Mouse (Mus musculus) hindbrain, embryonic 12.5 days (tissue): ENCODE results near the gene Peg12. TPM values are rescaled to one million over a fixed set of nuclear protein-coding genes. Genes with fewer than 3 reads are reported as not detected.

Experiments used
- ATAC-seq: fragments of 200-750 bp; cut with Nextera tagmentation; 2 replicates; pipeline ENCODE4 v1.8.0; 2017; ENCODE audit warnings: moderate TSS enrichment; ENCODE audit not compliant: low FRiP score
- H3K27ac ChIP-seq: fragments of 300-500 bp; sonication (generic); 2 replicates; pipeline ENCODE4 v1.5.1; 2016; ENCODE audit warnings: mild to moderate bottlenecking
- H3K27me3 ChIP-seq: fragments of 300-500 bp; sonication (generic); 2 replicates; pipeline ENCODE4 v1.6.1; 2016; ENCODE audit warnings: mild to moderate bottlenecking
- H3K36me3 ChIP-seq: fragments of 300-500 bp; sonication (generic); 2 replicates; pipeline ENCODE4 v1.6.1; 2016; ENCODE audit warnings: mild to moderate bottlenecking
- H3K4me1 ChIP-seq: fragments of 300-500 bp; sonication (generic); 2 replicates; pipeline ENCODE4 v1.6.1; 2016
- H3K4me2 ChIP-seq: fragments of 300-500 bp; sonication (generic); replicated peaks from 2 replicates; pipeline ENCODE4 v1.6.1; 2016; ENCODE audit warnings: mild to moderate bottlenecking
- H3K4me3 ChIP-seq: fragments of 300-500 bp; sonication (generic); 2 replicates; pipeline ENCODE4 v1.5.1; 2016; ENCODE audit warnings: mild to moderate bottlenecking
- H3K9ac ChIP-seq: fragments of 300-500 bp; sonication (generic); 2 replicates; pipeline ENCODE4 v1.6.1; 2016; ENCODE audit warnings: mild to moderate bottlenecking, moderate library complexity
- H3K9me3 ChIP-seq: fragments of 300-500 bp; sonication (generic); replicated peaks from 2 replicates; pipeline ENCODE4 v1.6.1; 2016; ENCODE audit warnings: mild to moderate bottlenecking
- WGBS: fragments of 180-500 bp; shearing (Covaris S2); methylation state at CpG from one replicate; pipeline ENCODE4 v1.1.7; 2016; 5-methylcytosine and 5-hydroxymethylcytosine counted together
- polyA plus RNA-seq: library from polyadenylated mRNA; unstranded; fragments of >200 nt; fragmentation: Nextera tagmentation; extraction: Ambion mirVana; gene quantifications from 2 replicates; pipeline ENCODE4 v1.2.1, GENCODE M21; 2016

The Peg12 gene
- 47.3 and 48.5 TPM in 2 replicates for polyA plus RNA-seq

DNA sequence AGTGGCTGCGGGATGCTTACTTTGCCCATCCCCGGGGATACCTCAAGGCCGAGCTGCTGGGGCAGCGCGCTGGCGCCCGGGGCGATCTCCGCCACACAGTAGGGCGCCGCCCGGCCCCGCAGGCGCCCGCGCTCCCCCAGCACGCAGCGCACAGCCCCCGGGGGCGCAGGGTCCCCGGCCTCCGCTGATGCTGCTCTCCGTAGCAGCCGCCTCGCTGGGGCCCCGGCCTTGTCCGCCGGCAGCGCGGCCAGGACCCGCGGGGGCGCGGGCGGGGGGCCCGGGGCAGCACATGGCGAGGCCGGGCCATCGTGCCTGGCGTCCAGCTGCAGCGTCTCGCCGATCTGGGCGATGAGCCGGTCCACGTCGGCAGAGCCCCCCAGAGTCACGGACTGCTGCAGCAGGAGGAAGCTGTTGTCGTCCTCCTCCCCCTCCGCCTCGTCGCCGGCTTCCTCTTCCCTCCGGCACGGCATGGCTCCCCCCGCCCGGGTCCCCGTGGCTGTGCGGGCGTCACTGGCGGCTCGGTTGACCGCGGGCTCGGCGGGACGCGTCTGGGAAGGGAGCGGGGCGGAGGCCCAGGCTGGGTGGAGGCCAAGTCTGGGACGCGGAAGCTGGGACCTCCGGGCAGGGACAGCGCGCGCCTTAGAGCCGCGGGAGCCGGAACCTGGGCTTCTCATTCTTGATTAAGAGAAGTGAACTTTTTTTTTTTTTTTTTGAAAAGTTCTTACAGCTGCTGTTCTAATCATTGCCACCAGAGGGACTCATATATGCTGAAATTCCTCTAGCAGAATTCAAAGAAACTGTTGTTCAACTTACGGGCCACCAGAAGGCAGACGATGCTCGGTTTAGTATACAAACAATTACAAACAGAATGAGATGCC is at the start of gene Peg12:
Gene Peg12, minus strand, starts transcription at position 633 of the 878 bp plus-strand sequence.
- 16% methylated on average over 74 of the region's 82 CpGs for WGBS

DNA sequence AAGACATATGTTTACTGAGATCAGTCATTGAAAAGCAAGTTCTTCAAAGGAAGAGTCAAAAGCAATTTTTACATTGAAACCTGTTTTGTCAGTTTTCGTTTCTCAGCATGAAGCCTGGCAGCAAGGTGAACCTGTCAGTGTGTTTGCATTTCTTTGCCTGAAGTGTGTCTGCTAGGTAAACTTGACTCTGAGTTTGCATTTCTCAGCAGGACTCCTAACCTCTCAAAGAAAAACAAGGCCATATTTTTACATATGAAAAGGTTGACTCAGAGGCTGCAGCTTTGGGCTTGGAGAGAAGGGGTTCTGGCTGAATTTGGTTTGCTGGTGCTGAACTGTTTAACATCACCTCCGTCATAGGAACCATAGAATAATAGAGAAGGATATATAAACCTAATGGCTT is 21.8 kb upstream of the Peg12 start:
- Histone ChIP-seq H3K9me3 (0 out of 2 replicates have a peak, but pooled peaks cover 4% of the 10 kb centered on the region), H3K4me2 (no peak overlapping the region), H3K27ac (no peak overlapping the region), H3K9ac (no peak overlapping the region), H3K36me3 (no peaks in the 10 kb centered on the region), H3K4me3 (no peak overlapping the region), H3K27me3 (no peaks in the 10 kb centered on the region), H3K4me1 (no peaks in the 10 kb centered on the region)
- WGBS: 23% methylated on average over 2 of the region's 2 CpGs
- ATAC-seq: no peak

More for the DNA sequence above, at the start of gene Peg12:
- peak; percentile 72 for ATAC-seq
- Histone ChIP-seq H3K9ac (peak within 1 kb of the TSS; percentile 87), H3K4me2 (peak within 1 kb of the TSS; percentile 57), H3K9me3 (peaks cover 23% of the 10 kb centered on the region), H3K4me3 (peak within 1 kb of the TSS; percentile 68), H3K27me3 (no peaks in the 10 kb centered on the region), H3K4me1 (0 out of 2 replicates have a peak, but pooled peaks cover 2% of the 10 kb centered on the region), H3K36me3 (no peaks in the 10 kb centered on the region), H3K27ac (peak within 1 kb of the TSS; percentile 89)

DNA sequence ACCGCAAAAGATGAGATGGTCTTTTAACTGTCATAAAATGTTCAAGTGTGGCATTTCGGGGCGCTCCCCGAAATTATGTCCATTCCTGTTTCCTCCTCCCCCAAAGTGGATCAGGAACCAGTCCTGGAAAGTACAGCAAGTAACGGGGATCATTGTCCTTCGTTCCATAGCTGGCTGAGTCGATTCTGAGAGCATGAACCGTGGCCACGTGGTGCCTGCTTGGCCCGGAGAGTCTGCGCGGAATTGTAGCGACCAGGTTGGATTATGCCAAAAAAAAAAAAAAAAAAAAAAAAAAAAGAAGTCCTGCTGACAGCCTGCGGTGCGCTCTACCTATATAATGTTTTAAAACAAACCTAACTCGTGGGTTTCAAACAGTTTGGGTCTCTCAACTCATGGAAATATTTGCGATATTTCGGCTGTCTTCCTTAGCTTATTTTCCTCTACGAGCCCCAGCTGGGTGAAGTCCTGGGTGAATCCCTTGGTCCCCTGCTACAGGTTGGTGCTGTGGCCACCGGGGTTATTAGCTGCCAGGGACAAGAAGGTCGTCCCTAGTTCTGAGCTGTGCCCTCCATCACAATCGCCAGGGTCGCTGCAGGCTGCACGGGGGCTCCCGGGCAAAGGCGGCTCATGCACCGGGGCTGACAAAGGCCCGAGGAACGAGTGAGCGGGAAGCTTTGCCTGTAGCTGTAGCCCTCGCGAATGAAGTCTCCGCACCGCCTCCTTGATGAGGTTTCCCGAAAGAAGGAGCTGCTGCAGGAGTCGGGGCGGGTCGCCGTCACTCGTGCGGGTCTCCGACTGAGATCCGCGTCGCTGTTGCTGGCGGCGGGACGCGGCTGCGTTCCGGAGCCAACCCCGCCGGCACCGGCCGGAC is 1.1 kb downstream of the Peg12 start:
- peak overlapping the region; percentile 89 for H3K27ac ChIP-seq
- peak overlapping the region; percentile 68 for H3K4me3 ChIP-seq
- H3K4me2 ChIP-seq: peak overlapping the region; percentile 57
- ATAC-seq: peak; percentile 26; the same call in 1 of the 2 replicates
- H3K9ac ChIP-seq: peak overlapping the region; percentile 87
- H3K4me1 ChIP-seq: 0 out of 2 replicates have a peak, but pooled peaks cover 2% of the 10 kb centered on the region
- H3K27me3 ChIP-seq: no peaks in the 10 kb centered on the region
- no peaks in the 10 kb centered on the region for H3K36me3 ChIP-seq
- peaks cover 23% of the 10 kb centered on the region for H3K9me3 ChIP-seq
- 24% methylated on average over 55 of the region's 55 CpGs for WGBS

DNA sequence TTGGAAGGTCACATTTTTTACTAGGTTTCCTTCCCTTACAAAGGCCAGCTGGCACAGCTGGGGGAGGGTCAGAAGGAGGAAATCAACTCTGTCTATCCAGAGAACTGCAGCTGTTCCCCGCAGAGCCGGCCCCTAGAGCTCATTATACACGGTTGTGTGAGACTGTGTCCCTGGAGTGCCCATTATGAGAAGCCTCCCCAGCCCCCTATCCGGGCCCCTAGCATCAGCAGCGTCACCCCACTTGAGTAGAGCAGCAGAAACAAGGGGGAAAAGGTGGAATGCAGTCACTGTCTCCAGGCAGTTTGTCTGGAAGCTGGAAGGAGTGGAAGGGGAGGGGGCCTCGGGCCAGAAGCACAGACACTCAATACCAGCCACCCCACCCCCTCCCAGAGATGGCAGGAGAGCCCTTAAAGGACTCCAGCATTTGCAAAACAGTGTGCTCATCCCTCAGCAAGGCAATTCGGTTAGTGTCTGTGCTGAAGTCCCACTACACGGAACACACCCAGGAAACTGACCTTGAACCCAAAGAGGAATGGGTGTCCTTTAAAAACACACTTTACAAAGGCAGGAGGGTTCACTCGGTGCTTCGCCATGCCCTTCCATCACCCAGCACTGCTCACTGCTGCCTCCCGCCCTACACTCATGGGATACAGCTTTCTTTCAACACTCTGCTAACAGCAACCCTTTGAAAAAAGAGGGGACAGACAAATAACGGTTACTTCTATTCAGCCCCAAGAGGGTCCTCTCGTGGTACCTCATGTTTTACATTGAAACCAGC is 1.9 kb downstream of the Peg12 start:
- 0 out of 2 replicates have a peak, but pooled peaks cover 2% of the 10 kb centered on the region for H3K4me1 ChIP-seq
- H3K4me2 ChIP-seq: peak overlapping the region; percentile 57
- peaks cover 23% of the 10 kb centered on the region for H3K9me3 ChIP-seq
- ATAC-seq: peak; percentile 85
- H3K36me3 ChIP-seq: no peaks in the 10 kb centered on the region
- H3K27me3 ChIP-seq: no peaks in the 10 kb centered on the region
- 28% methylated on average over 13 of the region's 13 CpGs for whole genome bisulfite sequencing
- H3K4me3 ChIP-seq: peak overlapping the region; percentile 68
- peak overlapping the region; percentile 89 for H3K27ac ChIP-seq
- peak overlapping the region; percentile 47 for H3K9ac ChIP-seq

DNA sequence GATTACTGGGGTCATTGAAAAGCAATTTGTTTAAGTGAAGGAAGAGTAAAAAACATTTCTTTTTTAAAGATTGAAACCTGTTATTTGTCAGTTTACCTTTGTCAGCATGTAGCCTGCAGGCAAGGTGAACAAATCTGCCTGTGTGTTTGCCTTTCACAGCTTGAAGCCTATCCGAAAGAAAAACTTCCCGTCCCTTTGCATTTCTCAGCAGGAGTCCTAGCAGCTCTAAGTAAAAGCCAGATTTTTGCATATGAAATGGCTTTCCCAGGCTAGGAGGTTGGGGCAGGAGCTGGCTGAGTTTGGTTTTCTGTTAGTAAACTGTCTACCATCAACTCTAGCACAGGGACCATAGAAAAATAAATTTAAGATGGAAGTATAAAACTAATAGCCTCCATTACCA is 12.0 kb downstream of the Peg12 start:
- Histone ChIP-seq H3K36me3 (no peaks in the 10 kb centered on the region), H3K4me1 (no peaks in the 10 kb centered on the region), H3K4me3 (no peak overlapping the region), H3K27me3 (no peaks in the 10 kb centered on the region), H3K4me2 (no peak overlapping the region), H3K27ac (no peak overlapping the region), H3K9me3 (0 out of 2 replicates have a peak, but pooled peaks cover 3% of the 10 kb centered on the region), H3K9ac (no peak overlapping the region)
- ATAC-seq: no peak
- 17% methylated on average over 2 of the region's 2 CpGs for WGBS

DNA sequence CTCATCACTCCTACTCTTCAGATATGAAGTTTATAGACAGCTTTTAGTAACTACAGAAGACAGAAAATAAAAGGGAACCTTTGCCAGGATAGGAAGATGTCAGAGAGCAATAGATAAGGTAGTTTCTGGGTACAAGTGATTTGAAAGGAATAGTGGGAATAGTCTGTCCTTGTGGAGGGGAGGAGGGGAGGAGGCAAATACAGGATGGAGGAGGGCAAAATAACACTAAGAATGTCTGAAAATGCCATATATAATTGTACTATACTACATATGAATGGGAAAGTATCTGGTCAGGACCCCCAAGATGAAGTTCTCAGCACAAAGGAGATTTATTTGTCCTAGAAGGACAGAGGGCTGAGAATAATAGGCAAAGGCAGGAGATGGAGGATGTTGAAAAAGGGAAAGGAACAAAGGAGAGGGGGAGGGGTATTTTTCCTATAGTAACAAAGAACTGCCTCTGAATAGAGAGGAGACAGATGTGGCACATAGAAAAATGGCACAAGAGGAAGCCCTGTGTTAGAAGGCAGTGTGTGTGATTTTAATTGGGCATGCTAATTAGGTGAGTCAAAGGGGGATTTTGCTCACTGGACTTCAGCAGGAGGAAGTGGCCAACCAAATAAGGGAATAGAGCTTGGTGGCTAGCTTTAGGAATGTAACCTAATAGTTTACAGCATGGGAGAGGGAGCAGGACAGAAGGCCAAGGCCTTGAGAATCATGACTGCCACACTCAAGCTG is 18.7 kb downstream of the Peg12 start:
- peak overlapping the region; percentile 57 for H3K27ac ChIP-seq
- ATAC-seq: peak; percentile 80
- H3K4me1 ChIP-seq: no peaks in the 10 kb centered on the region
- H3K36me3 ChIP-seq: no peaks in the 10 kb centered on the region
- no peak overlapping the region for H3K9ac ChIP-seq
- no peak overlapping the region for H3K4me2 ChIP-seq
- no peak overlapping the region for H3K4me3 ChIP-seq
- H3K27me3 ChIP-seq: no peaks in the 10 kb centered on the region
- peaks cover 4% of the 10 kb centered on the region for H3K9me3 ChIP-seq

DNA sequence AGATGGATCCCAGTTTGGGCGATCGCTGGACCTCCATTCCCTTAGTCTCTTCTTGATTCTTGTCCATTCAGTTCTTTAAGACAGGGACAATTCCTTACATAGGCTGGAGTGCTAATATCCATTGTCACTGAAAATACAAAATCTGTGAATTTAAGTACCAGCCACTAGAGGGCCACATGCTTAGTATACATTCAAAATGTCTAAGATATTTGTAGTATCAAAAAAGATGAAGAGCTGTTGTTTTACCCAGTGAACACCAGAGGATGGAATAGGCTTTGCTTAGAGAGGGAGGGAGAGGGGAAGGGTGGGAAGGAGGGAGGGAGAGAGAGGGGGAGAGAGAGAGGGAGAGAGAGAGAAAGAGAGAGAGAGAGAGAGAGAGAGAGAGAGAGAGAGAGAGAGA is 27.9 kb downstream of the Peg12 start:
- WGBS: 56% methylated on average over 2 of the region's 2 CpGs
- ATAC-seq: no peak
- Histone ChIP-seq H3K27ac (no peak overlapping the region), H3K9me3 (no peaks in the 10 kb centered on the region; the same call in 1 of the 2 replicates), H3K36me3 (no peaks in the 10 kb centered on the region), H3K4me3 (no peak overlapping the region), H3K4me2 (no peak overlapping the region), H3K4me1 (no peaks in the 10 kb centered on the region), H3K27me3 (no peaks in the 10 kb centered on the region), H3K9ac (no peak overlapping the region)

DNA sequence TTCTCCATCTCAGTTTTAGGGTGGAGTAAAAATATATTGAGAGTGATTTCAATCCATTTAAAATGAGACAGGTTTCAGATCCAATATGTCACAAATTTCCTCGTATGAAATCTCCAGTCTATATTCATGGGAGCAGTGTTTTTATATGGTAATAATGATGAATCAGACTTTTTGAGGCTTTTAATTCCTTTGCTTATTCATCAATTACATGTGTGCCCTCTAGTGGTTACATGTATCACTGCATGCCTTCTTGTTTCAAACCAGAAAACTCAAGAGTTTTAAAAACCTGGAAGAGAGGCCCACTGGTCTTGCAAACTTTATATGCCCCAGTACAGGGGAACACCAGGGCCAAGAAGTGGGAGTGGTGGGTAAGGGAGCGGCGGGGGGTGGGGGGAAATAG is 31.1 kb downstream of the Peg12 start:
- no peak for ATAC-seq
- no peak overlapping the region for H3K27ac ChIP-seq
- 24% methylated on average over 3 of the region's 3 CpGs for WGBS

DNA sequence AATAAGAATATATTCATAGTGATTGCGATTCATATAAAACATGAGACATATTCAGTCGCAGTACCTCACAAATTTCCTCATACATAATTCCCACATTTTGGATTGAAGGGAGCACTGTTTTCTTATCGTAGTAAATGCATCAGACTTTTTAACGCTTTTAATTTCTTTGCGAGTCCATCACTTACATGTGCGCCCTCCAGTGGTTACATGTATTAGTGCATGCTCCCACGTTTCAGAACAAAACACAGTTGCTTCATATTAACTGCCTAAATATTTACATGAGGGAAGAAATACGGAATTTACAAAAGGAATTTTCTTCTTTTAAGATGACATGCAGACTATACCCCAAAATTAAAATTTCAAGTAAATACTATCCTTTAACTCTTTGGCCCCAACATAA is 36.0 kb downstream of the Peg12 start:
- H3K27ac ChIP-seq: no peak overlapping the region
- 22% methylated on average over 8 of the region's 8 CpGs for WGBS
- no peaks in the 10 kb centered on the region for H3K27me3 ChIP-seq
- H3K36me3 ChIP-seq: no peaks in the 10 kb centered on the region
- no peaks in the 10 kb centered on the region; the same call in 1 of the 2 replicates for H3K9me3 ChIP-seq
- no peak overlapping the region for H3K9ac ChIP-seq
- no peaks in the 10 kb centered on the region; the same call in 1 of the 2 replicates for H3K4me1 ChIP-seq
- H3K4me2 ChIP-seq: 0 out of 2 replicates have a peak overlapping the region, but pooled peaks have one; percentile 12
- H3K4me3 ChIP-seq: no peak overlapping the region
- no peak for ATAC-seq

More for the DNA sequence above, 31.1 kb downstream of the Peg12 start:
- Histone ChIP-seq H3K4me3 (no peak overlapping the region), H3K9ac (no peak overlapping the region), H3K9me3 (no peaks in the 10 kb centered on the region; the same call in 1 of the 2 replicates), H3K36me3 (no peaks in the 10 kb centered on the region), H3K4me2 (no peak overlapping the region), H3K4me1 (no peaks in the 10 kb centered on the region), H3K27me3 (no peaks in the 10 kb centered on the region)

DNA sequence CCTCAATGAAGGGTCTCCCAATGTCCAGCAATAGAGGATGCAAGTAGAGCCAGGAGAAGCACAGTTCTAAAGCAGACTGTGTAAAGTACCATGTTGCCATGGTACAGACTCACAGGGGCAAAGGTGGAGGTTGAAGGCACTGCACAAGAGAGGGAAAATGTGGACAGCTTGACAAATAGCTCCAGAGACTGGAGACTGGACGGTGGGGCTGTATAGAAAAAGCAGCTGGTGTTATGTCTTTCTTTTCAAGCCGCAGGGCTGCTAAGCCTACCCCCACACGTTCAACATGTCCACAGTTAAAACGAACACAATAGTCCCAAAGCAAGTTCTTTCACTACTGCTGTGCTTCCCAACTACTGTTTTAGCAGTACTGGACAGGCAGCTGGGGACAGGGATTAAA is 41.1 kb downstream of the Peg12 start:
- 0 out of 2 replicates have a peak overlapping the region, but pooled peaks have one; percentile 13 for H3K9ac ChIP-seq
- H3K27me3 ChIP-seq: no peaks in the 10 kb centered on the region
- peak overlapping the region; percentile 24; the same call in 1 of the 2 replicates for H3K4me3 ChIP-seq
- H3K27ac ChIP-seq: peak overlapping the region; percentile 80
- peak overlapping the region; percentile 38 for H3K4me2 ChIP-seq
- peaks cover 10% of the 10 kb centered on the region for H3K9me3 ChIP-seq
- no peaks in the 10 kb centered on the region; the same call in 1 of the 2 replicates for H3K4me1 ChIP-seq
- WGBS: 35% methylated on average over 4 of the region's 4 CpGs
- H3K36me3 ChIP-seq: no peaks in the 10 kb centered on the region
- ATAC-seq: peak; percentile 59

DNA sequence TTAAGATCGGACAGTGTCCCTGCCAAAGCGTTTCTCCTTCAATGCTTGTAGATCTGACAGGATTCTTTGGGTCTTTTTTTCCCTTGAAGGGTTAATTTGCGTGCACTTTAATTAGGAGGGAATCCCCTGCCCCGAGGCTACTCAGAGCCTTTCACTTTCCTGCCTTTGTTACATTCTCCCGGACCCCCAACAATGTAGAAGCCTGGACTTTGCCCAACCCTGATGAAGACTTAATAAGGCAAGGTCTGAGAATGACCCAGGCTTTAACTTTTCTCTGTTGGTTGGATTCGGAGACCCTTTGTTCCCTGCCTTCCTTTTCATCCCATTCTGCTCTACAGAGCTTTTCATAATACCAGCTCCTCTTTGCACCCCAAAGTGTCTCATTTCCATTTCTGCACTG is 43.7 kb downstream of the Peg12 start:
- peak; percentile 61 for ATAC-seq
- WGBS: 48% methylated on average over 6 of the region's 6 CpGs

More for the DNA sequence above, 43.7 kb downstream of the Peg12 start:
- Histone ChIP-seq H3K9me3 (peaks cover 10% of the 10 kb centered on the region), H3K4me3 (peak overlapping the region; percentile 72), H3K36me3 (no peaks in the 10 kb centered on the region), H3K27me3 (no peaks in the 10 kb centered on the region), H3K9ac (peak overlapping the region; percentile 89; the same call in 1 of the 2 replicates), H3K27ac (peak overlapping the region; percentile 93), H3K4me1 (no peaks in the 10 kb centered on the region), H3K4me2 (peak overlapping the region; percentile 66)
